Mouse (Mus musculus): ENCODE data around the gene Tbcel.

DNA sequence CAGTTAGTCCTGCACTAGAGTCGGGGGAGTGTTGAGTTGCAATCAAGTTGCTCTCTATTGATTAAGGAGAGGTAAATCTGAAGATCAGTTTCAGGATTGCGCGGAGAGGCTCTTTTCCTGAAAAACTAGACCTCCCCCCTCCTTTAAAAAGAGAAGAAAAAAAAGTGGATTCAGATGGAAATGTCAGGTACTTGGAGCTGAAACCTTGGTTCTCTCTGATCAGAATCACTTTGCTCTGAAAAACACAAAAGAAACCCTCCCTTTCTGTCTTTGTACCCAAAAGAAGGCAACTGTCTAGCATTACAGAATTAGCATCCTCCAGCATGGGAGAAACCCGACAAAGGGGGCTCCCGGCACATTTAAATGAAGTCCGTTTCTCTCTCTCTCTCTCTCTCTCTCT lies 107.8 kb downstream of the Tbcel start, which contains the start of gene Tecta:
- no peak for TF ChIP-seq FLI1 (IDR thresholded peaks at IDR 0.05; ENCODE audit: low read length)
- TF ChIP-seq GATA1 (IDR thresholded peaks at IDR 0.05; ENCODE audit: borderline replicate concordance, low read length), result no peak

All from megakaryocyte, embryonic 14.5 days (primary cell).